Mouse (Mus musculus): ENCODE measurements around the gene Mical3.

The Mical3 gene

GRCm38 (mm10) chr6:121053585-121054112 lies 77.2 kb downstream of the Mical3 start:
- in situ Hi-C loops (cut with MboI, MseI), result no loop called here

GRCm38 (mm10) chr6:121051972-121052629 lies 78.7 kb downstream of the Mical3 start:
- in situ Hi-C loops (cut with MboI, MseI), result no loop called here

- in situ Hi-C loops (cut with MboI, MseI), result no loop called here
Observed at GRCm38 (mm10) chr6:121051411-121051810, 79.4 kb downstream of the Mical3 start.

GRCm38 (mm10) chr6:121048696-121049095 lies 82.1 kb downstream of the Mical3 start:
- in situ Hi-C loops (cut with MboI, MseI), result no loop called here

- in situ Hi-C loops (cut with MboI, MseI), result no loop called here
Observed at GRCm38 (mm10) chr6:121045345-121046080, 85.3 kb downstream of the Mical3 start.

GRCm38 (mm10) chr6:121043434-121044189 lies 87.2 kb downstream of the Mical3 start:
- in situ Hi-C loops (cut with MboI, MseI), result no loop called here

GRCm38 (mm10) chr6:121039719-121040118 lies 91.1 kb downstream of the Mical3 start:
- in situ Hi-C loops (cut with MboI, MseI), result no loop called here

GRCm38 (mm10) chr6:121039286-121039685 lies 91.5 kb downstream of the Mical3 start:
- in situ Hi-C loops (cut with MboI, MseI), result no loop called here

GRCm38 (mm10) chr6:121037086-121037485 lies 93.7 kb downstream of the Mical3 start:
- in situ Hi-C loops (cut with MboI, MseI), result no loop called here

GRCm38 (mm10) chr6:121035929-121036328 lies 94.9 kb downstream of the Mical3 start:
- in situ Hi-C loops (cut with MboI, MseI), result no loop called here

GRCm38 (mm10) chr6:121035268-121035667 lies 95.5 kb downstream of the Mical3 start:
- in situ Hi-C loops (cut with MboI, MseI), result no loop called here

- in situ Hi-C loops (cut with MboI, MseI), result no loop called here
Observed at GRCm38 (mm10) chr6:121033250-121033649, 97.5 kb downstream of the Mical3 start.

GRCm38 (mm10) chr6:121031370-121031769 lies 99.4 kb downstream of the Mical3 start:
- in situ Hi-C loops (cut with MboI, MseI), result no loop called here

- in situ Hi-C loops (cut with MboI, MseI), result no loop called here
Observed at GRCm38 (mm10) chr6:121029897-121030589, 100.8 kb downstream of the Mical3 start.

- in situ Hi-C loops (cut with MboI, MseI), result no loop called here
Observed at GRCm38 (mm10) chr6:121028514-121028913, 102.3 kb downstream of the Mical3 start.

GRCm38 (mm10) chr6:121027314-121027713 lies 103.5 kb downstream of the Mical3 start:
- in situ Hi-C loops (cut with MboI, MseI), result no loop called here

GRCm38 (mm10) chr6:121026866-121027265 lies 103.9 kb downstream of the Mical3 start:
- in situ Hi-C loops (cut with MboI, MseI), result no loop called here

GRCm38 (mm10) chr6:121026019-121026584 lies 104.7 kb downstream of the Mical3 start:
- in situ Hi-C loops (cut with MboI, MseI), result no loop called here

GRCm38 (mm10) chr6:121018147-121018546 lies 112.7 kb downstream of the Mical3 start:
- in situ Hi-C loops (cut with MboI, MseI), result no loop called here

- in situ Hi-C loops (cut with MboI, MseI), result no loop called here
Observed at GRCm38 (mm10) chr6:121017436-121018031, 113.3 kb downstream of the Mical3 start.

- in situ Hi-C loops (cut with MboI, MseI), result no loop called here
Observed at GRCm38 (mm10) chr6:121016097-121016496, 114.7 kb downstream of the Mical3 start.

Data from T-helper 1 cell (primary cell).